Mouse (Mus musculus) CH12F3 (cell line): ENCODE data around the gene Olfr393.

Experiments used
- in situ Hi-C: fragments of 300-500 bp; cut with MboI; formaldehyde crosslinking; loops from 2 replicates; pipeline ENCODE4 v1.14.3; 2020; ENCODE audit warnings: low sequenced_read_pairs

Olfr393 gene

GRCm38 (mm10) chr11:73851354-73851753, at the start of gene Olfr393:
Gene Olfr393, minus strand, starts transcription at chr11:73851454.
- in situ Hi-C loops: no loop called here

DNA sequence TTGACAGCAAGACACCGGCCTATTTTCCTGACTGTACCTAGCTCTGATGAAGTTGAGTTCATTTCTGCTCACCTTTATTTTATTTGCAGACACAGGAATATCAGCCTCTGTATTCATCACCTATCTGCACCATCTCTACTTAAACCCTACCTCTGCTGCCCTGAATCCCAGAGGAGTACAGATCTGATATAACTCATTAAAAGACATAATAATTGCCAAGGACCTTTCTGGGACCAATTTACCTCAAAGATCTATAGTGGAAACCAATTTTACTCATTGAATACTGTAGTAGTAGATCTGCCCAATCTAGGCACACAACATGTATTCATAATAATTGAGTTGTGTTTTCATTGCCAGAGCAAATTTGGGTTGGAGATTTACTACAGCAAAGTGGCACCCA, 39.4 kb upstream of the Olfr393 start, which contains the start of gene Olfr394:
Gene Olfr394, minus strand, starts transcription at position 101 of the 400 bp plus-strand sequence.
- in situ Hi-C loops: no loop called here

DNA sequence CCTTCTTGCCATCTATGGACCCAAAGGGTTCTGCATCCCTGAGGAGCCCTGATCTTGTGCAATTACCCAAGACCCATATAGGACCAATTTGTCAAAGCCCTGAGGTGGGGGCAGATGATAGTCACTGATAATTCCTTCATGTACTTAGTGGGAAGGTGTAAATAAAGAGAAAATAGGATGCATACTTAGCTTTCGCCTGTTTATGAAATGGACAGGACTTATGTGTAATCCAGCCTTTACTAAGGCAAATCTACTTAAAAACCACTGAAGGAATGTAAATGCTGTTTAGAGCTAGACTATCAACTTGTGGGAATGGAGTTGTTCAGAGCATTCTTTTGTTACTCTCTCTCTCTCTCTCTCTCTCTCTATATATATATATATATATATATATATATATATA, 34.3 kb downstream of the Olfr393 start, which contains the start of gene Olfr392:
Gene Olfr392, minus strand, starts transcription at position 101 of the 400 bp plus-strand sequence.
- in situ Hi-C loops: no loop called here

GRCm38 (mm10) chr11:73802952-73803351, 48.3 kb downstream of the Olfr393 start, which contains the start of gene Olfr391-ps:
Gene Olfr391-ps, minus strand, starts transcription at chr11:73803052.
- in situ Hi-C loops: no loop called here
